Mouse (Mus musculus) intestine, postnatal 0 days (tissue): ENCODE measurements around the gene Apobec2. TPM values are rescaled to one million over a fixed set of nuclear protein-coding genes. Genes with fewer than 3 reads are reported as not detected.

ENCODE experiments used
- ATAC-seq: fragments of 200-750 bp; cut with Nextera tagmentation; 2 replicates; pipeline ENCODE4 v1.8.0; 2017; ENCODE audit warnings: mild to moderate bottlenecking, moderate TSS enrichment, moderate library complexity
- H3K27ac ChIP-seq: fragments of 300-500 bp; sonication (generic); 2 replicates; pipeline ENCODE4 v1.5.1; 2014; ENCODE audit warnings: mild to moderate bottlenecking, low read depth, low read length, moderate library complexity
- H3K27me3 ChIP-seq: fragments of 300-500 bp; sonication (generic); replicated peaks from 2 replicates; pipeline ENCODE4 v1.6.1; 2014; ENCODE audit warnings: low read length, mixed read lengths; ENCODE audit not compliant: control insufficient read depth, insufficient read depth
- H3K36me3 ChIP-seq: fragments of 300-500 bp; sonication (generic); 2 replicates; pipeline ENCODE4 v1.6.1; 2014; ENCODE audit warnings: mild to moderate bottlenecking, moderate library complexity; ENCODE audit not compliant: control insufficient read depth, insufficient read depth
- H3K4me1 ChIP-seq: fragments of 300-500 bp; sonication (generic); replicated peaks from 2 replicates; pipeline ENCODE4 v1.6.1; 2014; ENCODE audit warnings: antibody characterized with exemption, low read length, mixed read lengths; ENCODE audit not compliant: control insufficient read depth, insufficient read depth
- H3K4me2 ChIP-seq: fragments of 300-500 bp; sonication (generic); replicated peaks from 2 replicates; pipeline ENCODE4 v1.6.1; 2014; ENCODE audit warnings: low read depth, mild to moderate bottlenecking, moderate library complexity
- H3K4me3 ChIP-seq: fragments of 300-500 bp; sonication (generic); 2 replicates; pipeline ENCODE4 v1.5.1; 2014; ENCODE audit warnings: low read depth, low read length
- H3K9ac ChIP-seq: fragments of 300-500 bp; sonication (generic); 2 replicates; pipeline ENCODE4 v1.6.1; 2014; ENCODE audit warnings: mild to moderate bottlenecking, low read depth, low read length
- H3K9me3 ChIP-seq: fragments of 300-500 bp; sonication (generic); 2 replicates; pipeline ENCODE4 v1.6.1; 2016; ENCODE audit warnings: mixed run types; ENCODE audit not compliant: control insufficient read depth
- CTCF ChIP-seq: sonication (generic); IDR thresholded peaks from 2 replicates; pipeline ENCODE4 v1.5.1; 2016; ENCODE audit warnings: low read depth, mild to moderate bottlenecking, control low read depth, antibody characterized with exemption, moderate library complexity
- WGBS: fragments of 180-500 bp; shearing (Covaris S2); extraction: QIAGEN DNeasy Blood & Tissue Kit; methylation state at CpG from one replicate; pipeline ENCODE4 v1.1.7; 2014; 5-methylcytosine and 5-hydroxymethylcytosine counted together
- polyA plus RNA-seq: library from polyadenylated mRNA; unstranded; fragments of >200 nt; fragmentation: Nextera tagmentation; extraction: Ambion mirVana; gene quantifications from 2 replicates; pipeline ENCODE4 v1.2.1, GENCODE M21; 2015

Apobec2 gene
- polyA plus RNA-seq, 1 experiment from 2014 or later, result 2.6 TPM

- Histone ChIP-seq H3K4me3 (peak overlapping the region; percentile 87), H3K9ac (peak overlapping the region; percentile 92), H3K27me3 (no peaks in the 10 kb centered on the region), H3K4me1 (peaks cover 15% of the 10 kb centered on the region; the same call in 1 of the 2 replicates), H3K9me3 (no peaks in the 10 kb centered on the region), H3K27ac (peak overlapping the region; percentile 100), H3K4me2 (peak overlapping the region; percentile 86), H3K36me3 (peaks cover 15% of the 10 kb centered on the region)
- ATAC-seq, result peak; percentile 32
- no peak for TF ChIP-seq CTCF
- WGBS, result under 1% methylated on average over 36 of the region's 47 CpGs
These were observed 24.0 kb downstream of the Apobec2 start for GRCm38 (mm10) chr17:48408526-48409291.

GRCm38 (mm10) chr17:48407910-48408525 lies 24.7 kb downstream of the Apobec2 start:
- ATAC-seq, result no peak
- TF ChIP-seq CTCF, result no peak

GRCm38 (mm10) chr17:48407154-48407553 lies 25.6 kb downstream of the Apobec2 start:
- Histone ChIP-seq H3K4me2 (no peak overlapping the region), H3K9ac (no peak overlapping the region), H3K27ac (no peak overlapping the region), H3K9me3 (no peaks in the 10 kb centered on the region), H3K27me3 (no peaks in the 10 kb centered on the region), H3K4me1 (peaks cover 15% of the 10 kb centered on the region; the same call in 1 of the 2 replicates), H3K36me3 (0 out of 2 replicates have a peak, but pooled peaks cover 5% of the 10 kb centered on the region), H3K4me3 (no peak overlapping the region)
- 67% methylated on average over 4 of the region's 4 CpGs for WGBS
- no peak for TF ChIP-seq CTCF
- no peak for ATAC-seq

More at GRCm38 (mm10) chr17:48407910-48408525, 24.7 kb downstream of the Apobec2 start:
- Histone ChIP-seq H3K27ac (peak overlapping the region; percentile 100), H3K4me1 (peaks cover 15% of the 10 kb centered on the region; the same call in 1 of the 2 replicates), H3K9me3 (no peaks in the 10 kb centered on the region), H3K27me3 (no peaks in the 10 kb centered on the region), H3K4me3 (peak overlapping the region; percentile 87), H3K9ac (peak overlapping the region; percentile 92), H3K36me3 (peaks cover 11% of the 10 kb centered on the region), H3K4me2 (peak overlapping the region; percentile 86)
- 4% methylated on average over 8 of the region's 8 CpGs for WGBS

GRCm38 (mm10) chr17:48404706-48405105 lies 28.0 kb downstream of the Apobec2 start:
- no peak overlapping the region for H3K4me2 ChIP-seq
- ATAC-seq, result no peak
- no peaks in the 10 kb centered on the region for H3K9me3 ChIP-seq
- no peak for TF ChIP-seq CTCF
- H3K9ac ChIP-seq, result no peak overlapping the region
- H3K4me3 ChIP-seq, result no peak overlapping the region
- 79% methylated on average over 1 of the region's 1 CpGs for WGBS
- no peaks in the 10 kb centered on the region for H3K27me3 ChIP-seq
- peaks cover 12% of the 10 kb centered on the region; the same call in 1 of the 2 replicates for H3K4me1 ChIP-seq
- no peak overlapping the region for H3K27ac ChIP-seq
- peaks cover 7% of the 10 kb centered on the region; the same call in 1 of the 2 replicates for H3K36me3 ChIP-seq

GRCm38 (mm10) chr17:48403848-48404247 lies 28.9 kb downstream of the Apobec2 start:
- H3K4me1 ChIP-seq, result peaks cover 12% of the 10 kb centered on the region; the same call in 1 of the 2 replicates
- H3K27me3 ChIP-seq, result no peaks in the 10 kb centered on the region
- ATAC-seq, result no peak
- no peak overlapping the region for H3K4me3 ChIP-seq
- no peak overlapping the region for H3K27ac ChIP-seq
- no peaks in the 10 kb centered on the region for H3K9me3 ChIP-seq
- peaks cover 14% of the 10 kb centered on the region for H3K36me3 ChIP-seq
- no peak overlapping the region for H3K4me2 ChIP-seq
- H3K9ac ChIP-seq, result no peak overlapping the region
- TF ChIP-seq CTCF, result no peak
- 66% methylated on average over 2 of the region's 2 CpGs for WGBS

- Histone ChIP-seq H3K27ac (no peak overlapping the region), H3K4me2 (no peak overlapping the region), H3K36me3 (peaks cover 24% of the 10 kb centered on the region), H3K9ac (no peak overlapping the region), H3K9me3 (no peaks in the 10 kb centered on the region), H3K4me1 (0 out of 2 replicates have a peak, but pooled peaks cover 7% of the 10 kb centered on the region), H3K4me3 (no peak overlapping the region), H3K27me3 (no peaks in the 10 kb centered on the region)
- no peak for TF ChIP-seq CTCF
- no peak for ATAC-seq
- WGBS, result 82% methylated on average over 3 of the region's 3 CpGs
These were observed 30.0 kb downstream of the Apobec2 start for GRCm38 (mm10) chr17:48402751-48403150.
